Mouse (Mus musculus): ENCODE measurements at regions not wholly inside any gene's neighbourhood (a gene's known extent, or its start where the extent isn't known, plus 50 kb on each side); places are given as distances from the start of the nearest gene placed in this dataset.

GRCm38 (mm10) chr4:12516497-12516896, 344.7 kb upstream of the Fam92a start:
- DNase-seq: no peak

GRCm38 (mm10) chr4:12511656-12512385, 340.0 kb upstream of the Fam92a start:
- no peak for DNase-seq

- no peak for DNase-seq
Measured at GRCm38 (mm10) chr4:12506851-12507551, 335.2 kb upstream of the Fam92a start.

- no peak for DNase-seq
Measured at GRCm38 (mm10) chr4:12501086-12501485, 329.3 kb upstream of the Fam92a start.

GRCm38 (mm10) chr4:12498426-12498825, 326.6 kb upstream of the Fam92a start:
- no peak for DNase-seq

- DNase-seq: no peak
Measured at GRCm38 (mm10) chr4:12492468-12492867, 320.7 kb upstream of the Fam92a start.

- no peak for DNase-seq
Measured at GRCm38 (mm10) chr4:12491306-12491705, 319.5 kb upstream of the Fam92a start.

- DNase-seq: no peak
Measured at GRCm38 (mm10) chr4:12490066-12490465, 318.3 kb upstream of the Fam92a start.

GRCm38 (mm10) chr4:12489358-12489757, 317.5 kb upstream of the Fam92a start:
- no peak for DNase-seq

- no peak for DNase-seq
Measured at GRCm38 (mm10) chr4:12481481-12481880, 309.7 kb upstream of the Fam92a start.

GRCm38 (mm10) chr4:12476717-12477116, 304.9 kb upstream of the Fam92a start:
- DNase-seq: no peak

GRCm38 (mm10) chr4:12474981-12475568, 303.3 kb upstream of the Fam92a start:
- DNase-seq: no peak

GRCm38 (mm10) chr4:12474421-12474820, 302.6 kb upstream of the Fam92a start:
- no peak for DNase-seq

GRCm38 (mm10) chr4:12461701-12462100, 289.9 kb upstream of the Fam92a start:
- no peak for DNase-seq

GRCm38 (mm10) chr4:12461251-12461650, 289.4 kb upstream of the Fam92a start:
- no peak for DNase-seq

- DNase-seq: no peak
Measured at GRCm38 (mm10) chr4:12457978-12458597, 286.3 kb upstream of the Fam92a start.

- DNase-seq: no peak
Measured at GRCm38 (mm10) chr4:12452086-12452485, 280.3 kb upstream of the Fam92a start.

- DNase-seq: no peak
Measured at GRCm38 (mm10) chr4:12425507-12425906, 253.7 kb upstream of the Fam92a start.

GRCm38 (mm10) chr4:12421628-12422319, 250.0 kb upstream of the Fam92a start:
- DNase-seq: no peak

GRCm38 (mm10) chr4:12418086-12418485, 246.3 kb upstream of the Fam92a start:
- DNase-seq: no peak

GRCm38 (mm10) chr4:12395344-12395743, 223.5 kb upstream of the Fam92a start:
- no peak for DNase-seq

- DNase-seq: no peak
Measured at GRCm38 (mm10) chr4:12376797-12377570, 205.2 kb upstream of the Fam92a start.

Measured in spleen, adult 18-20 months (tissue).